Comparison of ENCODE assay signal across 17 mouse cellular contexts in the genomic region with DNA sequence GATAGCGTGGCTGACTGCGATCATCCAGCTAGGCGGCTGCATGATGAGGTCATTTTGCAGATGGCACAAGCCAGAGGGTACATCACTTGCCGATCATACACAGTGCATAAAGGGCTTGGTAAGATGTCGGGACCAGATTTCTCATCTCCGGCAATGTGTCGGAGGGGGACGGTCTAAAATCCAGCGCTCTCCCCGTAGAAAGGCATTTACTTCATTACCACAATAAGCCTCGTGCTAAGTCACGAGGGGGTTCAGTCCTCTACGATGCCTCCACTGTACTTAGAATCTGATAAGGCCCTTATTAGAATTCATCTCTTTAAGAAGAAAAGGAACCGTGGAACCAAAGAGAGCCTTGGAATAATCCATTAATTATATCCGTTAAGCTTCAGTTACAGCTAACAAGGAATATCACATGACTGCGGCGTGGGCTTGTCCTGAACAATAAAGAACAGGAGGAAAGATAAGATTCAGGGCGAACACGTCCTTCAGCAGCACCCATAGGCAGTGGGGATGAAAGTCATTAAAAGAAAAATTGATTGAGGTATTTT. TPM values are rescaled to one million over a fixed set of nuclear protein-coding genes. Genes with fewer than 3 reads are reported as not detected.
DNase-seq lines count a peak whose midpoint lies in the region; ATAC-seq lines count a peak whose summit lies in the region.
"Had no signal": no experiment of that assay in that cellular context is flagged by ENCODE, and none has a peak within 500 bp of the region (broad histone marks: within the 10 kb centered on the region; RNA-seq: fewer than 3 reads in every experiment).

No protein-coding gene starts in this region.

- H3K4me3 ChIP-seq in neural tube, embryonic 13.5 days = no peak overlapping the region
- H3K4me3 ChIP-seq in neural tube, embryonic 15.5 days (replicated peaks) = no peak overlapping the region
- H3K4me3 ChIP-seq in hindbrain, embryonic 10.5 days = no peak overlapping the region
- no peak overlapping the region for H3K4me3 ChIP-seq in midbrain, embryonic 11.5 days (ENCODE audit: low read depth, low read length)
- H3K4me3 ChIP-seq: heart, embryonic 12.5 days; liver, embryonic 12.5 days; megakaryocyte, embryonic 14.5 days had no signal

- no peaks in the 10 kb centered on the region for H3K36me3 ChIP-seq in neural tube, embryonic 13.5 days
- H3K36me3 ChIP-seq in neural tube, embryonic 15.5 days = no peaks in the 10 kb centered on the region
- H3K36me3 ChIP-seq in hindbrain, embryonic 10.5 days = no peaks in the 10 kb centered on the region
- H3K36me3 ChIP-seq in midbrain, embryonic 11.5 days (ENCODE audit: control insufficient read depth, insufficient read depth, low read length) = no peaks in the 10 kb centered on the region
- H3K36me3 ChIP-seq: heart, embryonic 12.5 days; liver, embryonic 12.5 days had no signal

- no peak overlapping the region for H3K9ac ChIP-seq in neural tube, embryonic 13.5 days
- H3K9ac ChIP-seq in neural tube, embryonic 15.5 days (replicated peaks) = no peak overlapping the region
- no peak overlapping the region for H3K9ac ChIP-seq in midbrain, embryonic 11.5 days (ENCODE audit: low read length)
- H3K9ac ChIP-seq: heart, embryonic 12.5 days; liver, embryonic 12.5 days had no signal

- H3K27me3 ChIP-seq in neural tube, embryonic 13.5 days = no peaks in the 10 kb centered on the region
- H3K27me3 ChIP-seq in neural tube, embryonic 15.5 days (replicated peaks) = no peaks in the 10 kb centered on the region
- no peaks in the 10 kb centered on the region; the same call in 1 of the 2 replicates for H3K27me3 ChIP-seq in hindbrain, embryonic 10.5 days (ENCODE audit: insufficient read depth, poor library complexity, severe bottlenecking)
- no peaks in the 10 kb centered on the region for H3K27me3 ChIP-seq in midbrain, embryonic 11.5 days (ENCODE audit: control insufficient read depth, insufficient read depth, low read length)
- H3K27me3 ChIP-seq: heart, embryonic 12.5 days; liver, embryonic 12.5 days had no signal

- H3K27ac ChIP-seq in neural tube, embryonic 13.5 days (replicated peaks) = no peak overlapping the region
- no peak overlapping the region for H3K27ac ChIP-seq in neural tube, embryonic 15.5 days (replicated peaks)
- H3K27ac ChIP-seq in hindbrain, embryonic 10.5 days = peak overlapping the region; percentile 77
- no peak overlapping the region for H3K27ac ChIP-seq in midbrain, embryonic 11.5 days (ENCODE audit: low read depth, low read length)
- H3K27ac ChIP-seq: liver, embryonic 12.5 days had no signal

- no peaks in the 10 kb centered on the region for H3K9me3 ChIP-seq in neural tube, embryonic 13.5 days
- H3K9me3 ChIP-seq in neural tube, embryonic 15.5 days (replicated peaks) = no peaks in the 10 kb centered on the region
- peaks cover 4% of the 10 kb centered on the region; the same call in 1 of the 2 replicates for H3K9me3 ChIP-seq in hindbrain, embryonic 10.5 days
- H3K9me3 ChIP-seq in midbrain, embryonic 11.5 days (ENCODE audit: control insufficient read depth, low read length) = no peaks in the 10 kb centered on the region
- H3K9me3 ChIP-seq: liver, embryonic 12.5 days had no signal

- DNase-seq in hindbrain, embryonic 10.5 days (ENCODE audit: low spot score) = no peak
- peak; percentile 78 for DNase-seq in midbrain, embryonic 11.5 days (ENCODE audit: low spot score, missing footprints)
- no peak for DNase-seq in gastrocnemius, postnatal 25 days
- no peak for DNase-seq in ovary, postnatal 36 days (ENCODE audit: low spot score)
- no peak for DNase-seq in frontal cortex, postnatal 25 days (ENCODE audit: low spot score in 2 of 2)
- DNase-seq in lung, postnatal 4 days = no peak
- DNase-seq: adrenal gland, postnatal 25 days; heart, postnatal 4 days; kidney, adult 9 months; left cerebral cortex, postnatal 4 days; thymus, postnatal 25 days had no signal

- H3K4me1 ChIP-seq in neural tube, embryonic 13.5 days (replicated peaks) = peaks cover 12% of the 10 kb centered on the region; the same call in 1 of the 2 replicates
- peaks cover 6% of the 10 kb centered on the region; the same call in 1 of the 2 replicates for H3K4me1 ChIP-seq in neural tube, embryonic 15.5 days
- peaks cover 12% of the 10 kb centered on the region for H3K4me1 ChIP-seq in hindbrain, embryonic 10.5 days (replicated peaks)
- no peaks in the 10 kb centered on the region for H3K4me1 ChIP-seq in midbrain, embryonic 11.5 days (ENCODE audit: control insufficient read depth, insufficient read depth, low read length)
- H3K4me1 ChIP-seq: liver, embryonic 12.5 days; megakaryocyte, embryonic 14.5 days had no signal

- ATAC-seq in neural tube, embryonic 13.5 days (ENCODE audit: low read depth) = peak; percentile 19; the same call in 1 of the 2 replicates
- ATAC-seq in neural tube, embryonic 15.5 days (ENCODE audit: low FRiP score) = no peak
- peak; percentile 24; the same call in 1 of the 2 replicates for ATAC-seq in midbrain, embryonic 11.5 days (ENCODE audit: low FRiP score)
- ATAC-seq: activated CD4-positive, CD25-positive, alpha-beta regulatory T cell, adult 4 months; liver, embryonic 12.5 days had no signal

- no peak overlapping the region for H3K4me2 ChIP-seq in neural tube, embryonic 13.5 days
- no peak overlapping the region for H3K4me2 ChIP-seq in neural tube, embryonic 15.5 days
- H3K4me2 ChIP-seq in midbrain, embryonic 11.5 days = no peak overlapping the region
- H3K4me2 ChIP-seq: heart, embryonic 12.5 days; liver, embryonic 12.5 days had no signal

- 55% methylated on average over 19 of the region's 19 CpGs for WGBS in neural tube, embryonic 13.5 days
- 56% methylated on average over 19 of the region's 19 CpGs for WGBS in neural tube, embryonic 15.5 days
- WGBS in hindbrain, embryonic 10.5 days = 68% methylated on average over 19 of the region's 19 CpGs
- 67% methylated on average over 19 of the region's 19 CpGs for WGBS in midbrain, embryonic 11.5 days

RNA-seq across cellular contexts. Expression of a gene that starts 52.3 kb away (rescaled TPM):
- polyA plus RNA-seq in neural tube, embryonic 13.5 days (2015; fragmentation: Nextera tagmentation; extraction: Ambion mirVana) = 8.1 and 8.7 TPM in 2 replicates
- 7.0 and 7.3 TPM in 2 replicates for polyA plus RNA-seq in neural tube, embryonic 15.5 days (2015; fragmentation: Nextera tagmentation; extraction: Ambion mirVana)
- polyA plus RNA-seq in hindbrain, embryonic 10.5 days (2016; fragmentation: Nextera tagmentation; extraction: Ambion mirVana) = 3.5 and 4.5 TPM in 2 replicates
- polyA plus RNA-seq in midbrain, embryonic 11.5 days (2014; fragmentation: Nextera tagmentation; extraction: Ambion mirVana) = 5.6 and 6.4 TPM in 2 replicates
- 1 to 10 TPM; 7.2 to 7.5 TPM for total RNA-seq in gastrocnemius, postnatal 25 days (2021)
